Mouse (Mus musculus): ENCODE data around the gene Gstp1.
"Not testable (repeated sequence)": the region's sequence is repeated elsewhere in the genome, so short reads cannot be mapped to it uniquely, and the experiment has no call there.

The Gstp1 gene

GRCm38 (mm10) chr19:4037788-4038232 lies at the start of gene Gstp1:
Gstp1 (minus strand) TSS chr19:4037985.
- DNase-seq = peak; percentile 93

- no peak for DNase-seq
These were observed 49.3 kb upstream of the Gstp1 start for GRCm38 (mm10) chr19:4087090-4087489.

DNA sequence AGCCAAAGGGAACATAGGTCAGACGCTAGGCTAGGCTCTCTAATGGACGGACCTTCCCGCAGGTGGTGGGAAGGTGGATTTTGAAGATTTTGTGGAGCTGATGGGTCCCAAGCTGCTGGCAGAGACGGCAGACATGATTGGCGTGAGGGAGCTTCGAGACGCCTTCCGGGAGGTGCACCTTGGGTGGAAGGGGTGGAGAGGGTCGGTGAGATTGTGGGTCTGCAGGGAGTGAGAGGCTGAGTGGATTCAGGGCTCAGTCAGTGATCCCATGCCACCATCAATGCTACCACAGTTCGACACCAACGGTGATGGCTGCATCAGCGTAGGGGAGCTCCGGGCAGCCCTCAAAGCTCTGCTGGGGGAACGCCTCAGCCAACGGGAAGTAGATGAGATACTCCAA lies 48.4 kb upstream of the Gstp1 start:
- no peak for DNase-seq

GRCm38 (mm10) chr19:4084984-4085383 lies 47.2 kb upstream of the Gstp1 start:
- DNase-seq = no peak

DNA sequence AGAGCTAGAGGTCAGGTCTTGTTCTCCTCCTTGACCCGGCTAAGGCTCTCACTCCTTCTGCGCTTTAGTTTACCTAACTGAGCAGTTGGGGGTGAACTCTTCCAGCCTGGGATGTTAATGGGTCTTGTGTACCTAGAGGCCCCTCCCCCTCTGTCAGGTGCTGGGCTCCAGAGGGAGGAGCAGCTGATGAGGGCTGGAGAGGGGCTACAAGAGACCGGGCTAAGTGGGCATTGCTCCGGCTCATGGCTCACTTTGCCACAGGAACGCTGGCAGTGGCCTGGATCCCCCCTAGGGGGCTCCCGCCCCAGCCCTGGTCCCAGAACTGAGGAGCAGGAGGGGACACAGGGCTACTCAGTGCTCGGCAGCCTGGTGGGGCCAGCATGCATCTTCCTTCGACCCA lies 46.0 kb upstream of the Gstp1 start:
- no peak for DNase-seq

- DNase-seq = no peak
These were observed 45.5 kb upstream of the Gstp1 start for GRCm38 (mm10) chr19:4083316-4083715.

- DNase-seq = no peak
These were observed 44.6 kb upstream of the Gstp1 start for GRCm38 (mm10) chr19:4082219-4082965.

DNA sequence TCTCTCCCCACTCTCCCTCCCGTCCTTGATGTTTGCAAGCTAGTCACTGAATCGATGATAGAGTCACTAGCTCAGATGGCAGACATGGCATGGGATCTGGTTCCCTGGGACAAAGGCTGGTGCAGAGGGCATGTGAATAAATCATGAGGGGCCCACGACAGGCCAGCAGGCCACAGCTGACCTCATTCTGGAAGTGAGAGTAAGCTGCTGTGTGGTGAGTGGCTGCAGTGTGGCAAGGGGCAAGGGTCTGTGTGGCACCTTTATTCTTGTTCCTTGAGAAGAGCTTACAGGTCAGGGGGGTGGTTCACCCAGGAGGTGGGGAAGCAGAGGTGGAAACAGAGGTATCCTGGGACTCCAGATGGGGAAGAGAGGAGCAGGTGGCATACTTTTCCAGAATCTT lies 43.6 kb upstream of the Gstp1 start, which contains the start of gene Cabp2:
Gene Cabp2 (plus strand): TSS at position 185 of the 400 bp plus-strand sequence.
- no peak for DNase-seq

DNA sequence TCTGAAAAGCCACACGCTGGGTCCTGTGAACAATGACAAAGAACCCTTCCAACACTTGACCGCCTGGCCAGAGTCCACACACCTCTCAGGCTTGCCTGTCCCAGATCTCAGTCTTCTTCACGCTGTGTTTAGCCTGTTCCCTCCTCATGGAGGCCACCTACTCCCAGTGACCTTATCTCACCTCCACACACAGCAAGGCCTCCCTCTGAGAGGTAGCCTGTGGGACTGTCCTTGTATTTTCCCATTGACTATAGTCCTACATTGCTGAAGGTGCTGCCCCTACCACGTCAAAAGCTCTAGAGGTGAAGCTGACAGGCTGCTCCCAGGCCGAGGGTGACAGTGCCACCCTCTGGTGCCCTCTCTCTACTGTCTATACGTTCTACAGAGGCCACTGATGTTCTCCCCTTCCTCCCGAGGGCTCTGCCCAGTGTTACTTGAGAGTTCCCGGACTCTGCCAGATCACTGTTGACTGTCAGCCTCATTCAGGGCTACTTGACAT lies 42.8 kb upstream of the Gstp1 start:
- no peak for DNase-seq

- DNase-seq = no peak
These were observed 41.8 kb upstream of the Gstp1 start for GRCm38 (mm10) chr19:4079594-4079993.

GRCm38 (mm10) chr19:4075531-4075930 lies 37.7 kb upstream of the Gstp1 start:
- no peak for DNase-seq

DNA sequence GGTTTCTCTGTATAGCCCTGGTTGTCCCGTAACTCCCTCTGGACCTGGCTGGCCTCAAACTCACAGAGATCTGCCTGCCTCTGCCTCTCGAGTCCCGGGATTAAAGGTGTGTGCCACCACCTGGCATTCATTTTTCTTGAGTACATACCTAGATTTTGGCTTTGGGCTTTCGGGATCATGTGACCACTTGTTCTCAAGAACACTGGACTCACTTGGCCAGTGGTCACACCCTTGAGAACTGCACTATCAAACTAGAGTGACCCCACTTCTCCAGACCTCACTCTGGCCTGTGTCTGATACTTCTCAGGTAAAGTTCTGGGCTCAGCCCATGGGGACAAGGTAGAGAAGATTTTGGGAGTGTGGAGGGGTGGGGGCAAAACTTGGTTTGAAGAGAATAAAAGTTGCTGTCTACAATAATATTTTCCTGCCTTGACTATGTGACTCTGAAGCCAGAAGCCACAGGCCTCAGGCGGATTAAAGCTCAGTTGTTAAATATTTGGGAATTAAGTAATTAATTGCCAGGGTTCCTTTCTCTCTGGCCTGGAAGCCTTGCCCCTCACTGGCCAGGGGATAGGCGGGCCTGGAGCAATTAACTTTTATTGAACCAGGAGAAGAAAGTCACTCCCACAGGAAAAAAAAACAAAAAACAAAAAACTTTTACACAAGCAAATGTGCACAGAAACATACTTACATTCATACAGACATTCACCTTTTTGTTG lies 35.1 kb upstream of the Gstp1 start:
- no peak for DNase-seq

GRCm38 (mm10) chr19:4071406-4071805 lies 33.6 kb upstream of the Gstp1 start:
- DNase-seq = no peak

GRCm38 (mm10) chr19:4070756-4071155 lies 33.0 kb upstream of the Gstp1 start:
- DNase-seq = no peak

DNA sequence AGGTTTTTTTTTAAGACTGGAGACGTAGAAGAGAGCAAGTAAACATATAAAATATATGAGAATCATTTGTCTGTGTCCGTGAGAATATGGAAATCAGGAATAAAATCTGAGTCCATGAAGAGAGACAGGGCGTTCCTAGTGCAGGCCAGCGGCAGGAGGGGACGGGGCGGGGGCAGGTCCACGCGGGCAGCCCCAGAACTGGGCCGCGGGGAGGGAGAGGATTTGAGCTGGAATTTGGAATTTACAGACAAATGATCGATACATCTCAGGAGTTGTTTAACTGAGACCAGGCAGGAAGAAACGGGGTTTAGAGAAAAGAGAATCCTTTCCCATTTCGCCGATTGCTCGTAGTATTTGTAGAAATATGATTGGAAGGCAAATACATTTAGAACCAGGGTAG lies 32.5 kb upstream of the Gstp1 start:
- no peak for DNase-seq

DNA sequence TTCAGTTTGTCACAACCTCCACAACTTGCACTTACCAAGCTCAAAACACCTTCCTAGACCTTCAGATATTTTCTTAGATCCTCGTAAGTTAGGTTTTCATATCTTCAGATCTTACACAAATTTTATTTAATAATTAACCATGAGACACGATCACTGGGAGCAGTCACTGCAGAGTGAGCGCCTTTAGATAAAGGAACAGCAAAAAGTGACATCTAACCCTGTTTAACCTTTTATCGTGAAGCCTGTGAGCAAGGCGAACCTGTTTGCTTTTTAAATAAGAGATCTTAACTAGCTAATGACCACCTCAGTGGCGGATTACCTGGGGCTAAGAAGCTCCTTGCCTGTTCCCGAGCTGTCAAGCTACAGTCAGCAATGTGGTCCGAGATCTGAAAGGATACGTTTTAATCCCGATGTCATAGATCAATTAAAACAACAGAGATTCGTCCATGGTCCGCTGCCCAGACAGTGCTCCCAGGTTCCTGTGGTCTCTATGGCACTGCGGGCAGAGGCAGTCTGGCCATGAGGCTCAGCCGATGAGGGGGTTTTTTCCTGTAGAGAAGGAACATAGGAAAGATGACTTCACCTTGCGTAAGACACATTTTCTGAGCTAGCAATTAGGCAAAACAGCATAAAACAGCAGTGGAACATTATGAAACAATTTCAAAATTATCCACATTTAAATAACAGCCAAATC lies 31.1 kb upstream of the Gstp1 start:
- no peak for DNase-seq

- not testable (repeated sequence) for DNase-seq
These were observed 30.5 kb upstream of the Gstp1 start for GRCm38 (mm10) chr19:4068242-4068641.

DNA sequence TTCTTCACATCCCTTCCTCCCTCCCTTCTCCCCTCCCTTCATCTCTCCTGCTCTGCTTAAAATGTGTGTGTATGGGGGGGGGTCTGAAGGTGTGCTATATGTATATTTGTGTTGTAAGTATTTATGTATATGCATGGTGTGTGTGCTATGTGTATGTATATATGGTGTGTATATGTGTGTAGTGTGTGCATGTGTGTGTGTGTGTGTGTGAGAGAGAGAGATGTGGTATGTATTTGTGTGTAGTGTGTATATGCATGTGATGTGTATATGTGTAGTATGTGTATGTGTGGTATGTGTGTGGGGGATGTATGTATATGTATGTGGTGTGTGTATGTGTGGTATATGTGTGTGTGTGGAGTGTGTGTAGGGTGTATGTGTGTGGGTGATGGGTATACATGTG lies 29.1 kb upstream of the Gstp1 start:
- no peak for DNase-seq

DNA sequence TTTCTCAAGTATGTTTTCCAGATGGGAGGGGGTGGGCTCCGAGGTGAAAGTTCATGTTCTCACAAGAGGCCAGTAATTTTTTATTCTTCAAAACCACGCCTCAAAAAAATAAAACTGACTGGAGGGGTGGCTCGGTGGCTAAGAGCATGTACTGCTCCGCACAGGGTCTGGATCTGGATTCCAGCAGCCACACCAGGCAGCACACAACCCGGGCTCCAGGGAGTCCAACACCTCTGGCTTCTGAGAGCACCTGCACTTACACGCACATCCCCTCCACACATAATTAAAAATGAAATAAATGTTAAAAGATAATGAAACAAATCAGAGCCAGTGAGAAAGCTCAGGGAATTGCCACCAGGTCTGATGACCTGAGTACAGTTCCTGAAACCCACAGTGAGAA lies 28.5 kb upstream of the Gstp1 start:
- no peak for DNase-seq

- not testable (repeated sequence) for DNase-seq
These were observed 26.7 kb upstream of the Gstp1 start for GRCm38 (mm10) chr19:4064501-4064900.

GRCm38 (mm10) chr19:4063357-4063756 lies 25.6 kb upstream of the Gstp1 start:
- not testable (repeated sequence) for DNase-seq

- no peak for DNase-seq
These were observed 23.2 kb upstream of the Gstp1 start for GRCm38 (mm10) chr19:4060899-4061465.

Data from embryo, embryonic 11 days (tissue).